Mouse (Mus musculus) megakaryocyte, embryonic 14.5 days (primary cell): ENCODE data around the gene Zfp410.

Experiments
- FLI1 ChIP-seq: IDR thresholded peaks from 2 replicates; pipeline ENCODE4 v1.6.1; 2012; ENCODE audit warnings: low read length, inconsistent platforms, mixed read lengths
- GATA1 ChIP-seq: IDR thresholded peaks from 3 replicates; pipeline ENCODE4 v1.6.1; 2012; ENCODE audit warnings: mixed read lengths, low read length, inconsistent platforms, borderline replicate concordance

GRCm38 (mm10) chr12:84390336-84390735, 73.7 kb downstream of the Zfp410 start:
- TF ChIP-seq GATA1: no peak
- no peak for TF ChIP-seq FLI1
